Mouse (Mus musculus): ENCODE results near the gene Sh3gl3. TPM values are rescaled to one million over a fixed set of nuclear protein-coding genes. Genes with fewer than 3 reads are reported as not detected.

The Sh3gl3 gene
- polyA plus RNA-seq, 1 experiment from 2014 or later: 0.19 TPM

DNA sequence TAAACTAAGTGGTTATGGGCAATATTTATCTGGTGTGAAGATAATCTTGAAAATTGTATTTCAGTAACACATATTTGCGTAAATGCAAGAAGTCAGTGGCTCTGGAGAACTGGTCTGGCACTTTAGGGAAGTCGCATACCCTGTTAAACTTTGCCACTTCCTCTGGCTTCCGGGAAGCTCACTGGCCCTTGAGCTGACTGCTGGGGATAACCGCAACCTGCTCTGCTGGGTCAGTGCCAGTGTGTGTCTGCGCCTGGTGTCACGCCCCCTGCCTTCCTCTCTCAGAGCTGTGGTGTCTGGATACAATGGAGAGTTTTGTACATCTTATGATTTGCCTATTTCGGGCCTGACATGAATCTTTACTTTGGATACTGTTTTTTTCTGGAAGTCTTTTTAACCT lies 119.8 kb downstream of the Sh3gl3 start:
- Histone ChIP-seq H3K9me3 (replicated peaks; ENCODE audit: control insufficient read depth, low read length) (no peaks in the 10 kb centered on the region), H3K4me1 (ENCODE audit: control insufficient read depth, low read depth, low read length) (no peaks in the 10 kb centered on the region), H3K27me3 (ENCODE audit: control insufficient read depth, insufficient read depth, low read depth, low read length) (no peaks in the 10 kb centered on the region), H3K9ac (ENCODE audit: low read depth, low read length) (no peak overlapping the region), H3K27ac (ENCODE audit: low read length) (no peak overlapping the region), H3K4me2 (ENCODE audit: low read depth, low read length) (no peak overlapping the region), H3K4me3 (ENCODE audit: low read depth, low read length) (no peak overlapping the region), H3K36me3 (ENCODE audit: control insufficient read depth, insufficient read depth) (no peaks in the 10 kb centered on the region)
- no peak for ATAC-seq (ENCODE audit: low read depth)
- 29% methylated on average over 7 of the region's 7 CpGs for WGBS (ENCODE audit: insufficient replicate concordance)

DNA sequence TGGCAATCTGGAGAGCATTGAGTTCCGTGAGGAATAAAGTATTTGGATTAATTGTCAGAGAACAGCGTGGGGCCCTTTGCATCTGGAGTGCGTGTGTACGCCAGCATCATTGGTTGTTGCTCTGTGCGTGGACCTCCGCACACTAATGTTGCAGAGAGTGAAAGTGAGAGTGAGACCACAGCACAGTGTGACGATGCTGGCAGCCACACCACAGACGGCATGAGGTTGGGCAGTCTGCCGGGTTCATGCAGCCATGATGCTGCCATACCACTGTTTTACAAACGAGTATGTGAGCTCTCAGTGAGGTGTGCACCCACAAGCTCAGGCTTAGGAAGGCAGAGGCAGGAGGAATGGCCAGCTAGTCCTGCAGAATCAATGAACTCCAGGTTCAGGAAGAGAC lies 120.4 kb downstream of the Sh3gl3 start:
- H3K4me2 ChIP-seq (ENCODE audit: low read depth, low read length): no peak overlapping the region
- no peak overlapping the region for H3K9ac ChIP-seq (ENCODE audit: low read depth, low read length)
- H3K27me3 ChIP-seq (ENCODE audit: control insufficient read depth, insufficient read depth, low read depth, low read length): no peaks in the 10 kb centered on the region
- 67% methylated on average over 10 of the region's 10 CpGs for WGBS (ENCODE audit: insufficient replicate concordance)
- no peaks in the 10 kb centered on the region for H3K36me3 ChIP-seq (ENCODE audit: control insufficient read depth, insufficient read depth)
- no peaks in the 10 kb centered on the region for H3K9me3 ChIP-seq (replicated peaks; ENCODE audit: control insufficient read depth, low read length)
- ATAC-seq (ENCODE audit: low read depth): no peak
- no peak overlapping the region for H3K27ac ChIP-seq (ENCODE audit: low read length)
- no peaks in the 10 kb centered on the region for H3K4me1 ChIP-seq (ENCODE audit: control insufficient read depth, low read depth, low read length)
- no peak overlapping the region for H3K4me3 ChIP-seq (ENCODE audit: low read depth, low read length)

DNA sequence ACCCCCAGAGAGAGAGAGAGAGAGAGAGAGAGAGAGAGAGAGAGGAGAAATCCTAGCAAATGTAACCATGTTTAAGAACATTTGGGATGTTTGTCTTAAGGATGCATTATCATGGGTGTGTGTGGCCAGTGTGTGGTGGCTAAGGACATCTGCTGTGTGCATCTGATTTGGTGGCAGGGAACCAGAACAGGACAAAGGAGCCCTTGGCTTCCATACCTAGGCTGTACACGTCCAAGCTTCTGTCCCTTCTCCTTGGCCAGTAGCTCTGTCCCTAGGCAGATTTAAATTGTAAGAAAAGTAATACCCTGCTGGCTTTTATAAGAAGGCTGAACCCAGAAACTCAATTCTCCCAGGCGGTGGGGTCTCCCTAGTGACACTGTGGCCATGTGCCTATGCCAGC lies 121.0 kb downstream of the Sh3gl3 start:
- Histone ChIP-seq H3K4me2 (ENCODE audit: low read depth, low read length) (no peak overlapping the region), H3K9me3 (replicated peaks; ENCODE audit: control insufficient read depth, low read length) (no peaks in the 10 kb centered on the region), H3K27me3 (ENCODE audit: control insufficient read depth, insufficient read depth, low read depth, low read length) (no peaks in the 10 kb centered on the region), H3K9ac (ENCODE audit: low read depth, low read length) (no peak overlapping the region), H3K4me1 (ENCODE audit: control insufficient read depth, low read depth, low read length) (no peaks in the 10 kb centered on the region), H3K36me3 (ENCODE audit: control insufficient read depth, insufficient read depth) (no peaks in the 10 kb centered on the region), H3K4me3 (ENCODE audit: low read depth, low read length) (no peak overlapping the region), H3K27ac (ENCODE audit: low read length) (no peak overlapping the region)
- 35% methylated on average over 2 of the region's 2 CpGs for WGBS (ENCODE audit: insufficient replicate concordance)
- ATAC-seq (ENCODE audit: low read depth): no peak

- no peaks in the 10 kb centered on the region for H3K27me3 ChIP-seq (ENCODE audit: control insufficient read depth, insufficient read depth, low read depth, low read length)
- no peak overlapping the region for H3K4me2 ChIP-seq (ENCODE audit: low read depth, low read length)
- 53% methylated on average over 4 of the region's 4 CpGs for WGBS (ENCODE audit: insufficient replicate concordance)
- ATAC-seq (ENCODE audit: low read depth): no peak
- H3K4me1 ChIP-seq (ENCODE audit: control insufficient read depth, low read depth, low read length): no peaks in the 10 kb centered on the region
- H3K9me3 ChIP-seq (replicated peaks; ENCODE audit: control insufficient read depth, low read length): no peaks in the 10 kb centered on the region
- H3K4me3 ChIP-seq (ENCODE audit: low read depth, low read length): no peak overlapping the region
- H3K9ac ChIP-seq (ENCODE audit: low read depth, low read length): no peak overlapping the region
- no peaks in the 10 kb centered on the region for H3K36me3 ChIP-seq (ENCODE audit: control insufficient read depth, insufficient read depth)
- no peak overlapping the region for H3K27ac ChIP-seq (ENCODE audit: low read length)
Measured at GRCm38 (mm10) chr7:82308398-82308797, 134.8 kb downstream of the Sh3gl3 start.

DNA sequence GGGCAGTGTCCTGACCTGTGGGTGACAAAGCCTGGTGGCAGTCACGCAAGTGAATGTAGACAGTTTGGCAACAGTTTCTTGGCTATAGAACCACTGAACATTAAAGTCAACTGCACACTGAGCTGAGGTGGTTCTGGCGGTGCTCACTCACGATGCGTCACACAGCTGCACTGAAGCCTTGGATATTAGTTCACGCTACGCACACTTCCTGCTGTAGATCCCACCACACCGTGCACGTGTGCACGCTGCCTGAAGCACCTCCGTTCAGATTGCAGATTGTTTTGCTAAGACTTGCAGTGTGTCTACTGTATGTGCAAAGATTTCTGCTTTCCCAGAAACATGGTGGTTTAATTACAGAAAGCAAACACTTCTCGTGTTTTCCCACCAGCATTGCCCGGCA lies 144.9 kb downstream of the Sh3gl3 start:
- Histone ChIP-seq H3K9me3 (replicated peaks; ENCODE audit: control insufficient read depth, low read length) (no peaks in the 10 kb centered on the region), H3K27me3 (ENCODE audit: control insufficient read depth, insufficient read depth, low read depth, low read length) (no peaks in the 10 kb centered on the region), H3K4me3 (ENCODE audit: low read depth, low read length) (no peak overlapping the region), H3K4me1 (ENCODE audit: control insufficient read depth, low read depth, low read length) (no peaks in the 10 kb centered on the region), H3K9ac (ENCODE audit: low read depth, low read length) (no peak overlapping the region), H3K36me3 (ENCODE audit: control insufficient read depth, insufficient read depth) (no peaks in the 10 kb centered on the region), H3K27ac (ENCODE audit: low read length) (no peak overlapping the region), H3K4me2 (ENCODE audit: low read depth, low read length) (no peak overlapping the region)
- ATAC-seq (ENCODE audit: low read depth): no peak
- WGBS (ENCODE audit: insufficient replicate concordance): 74% methylated on average over 12 of the region's 12 CpGs

- 34% methylated on average over 1 of the region's 1 CpGs for WGBS (ENCODE audit: insufficient replicate concordance)
- no peaks in the 10 kb centered on the region for H3K27me3 ChIP-seq (ENCODE audit: control insufficient read depth, insufficient read depth, low read depth, low read length)
- H3K27ac ChIP-seq (ENCODE audit: low read length): no peak overlapping the region
- no peaks in the 10 kb centered on the region for H3K9me3 ChIP-seq (replicated peaks; ENCODE audit: control insufficient read depth, low read length)
- no peaks in the 10 kb centered on the region for H3K36me3 ChIP-seq (ENCODE audit: control insufficient read depth, insufficient read depth)
- no peaks in the 10 kb centered on the region for H3K4me1 ChIP-seq (ENCODE audit: control insufficient read depth, low read depth, low read length)
- H3K9ac ChIP-seq (ENCODE audit: low read depth, low read length): no peak overlapping the region
- H3K4me2 ChIP-seq (ENCODE audit: low read depth, low read length): no peak overlapping the region
- no peak overlapping the region for H3K4me3 ChIP-seq (ENCODE audit: low read depth, low read length)
- ATAC-seq (ENCODE audit: low read depth): no peak
Measured at GRCm38 (mm10) chr7:82326616-82327015, 153.0 kb downstream of the Sh3gl3 start.

DNA sequence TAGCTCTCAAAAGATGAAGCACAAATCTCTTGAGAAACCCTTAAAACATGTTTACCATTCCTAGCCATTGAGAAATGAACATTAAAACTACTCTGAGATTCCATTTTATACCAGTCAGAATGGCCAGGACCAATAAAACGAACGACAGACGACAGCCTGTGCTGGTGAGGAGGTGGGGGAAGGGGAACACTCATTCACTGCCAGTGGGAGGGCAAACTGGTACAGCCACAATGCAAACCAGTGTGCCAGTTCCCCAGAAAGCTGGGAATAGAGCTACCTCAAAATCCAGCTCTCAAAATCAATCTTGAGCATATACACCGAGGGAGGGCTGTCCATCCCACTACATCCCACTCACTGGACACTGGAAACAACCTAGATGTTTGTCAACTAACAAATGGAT lies 153.6 kb downstream of the Sh3gl3 start:
- H3K9ac ChIP-seq (ENCODE audit: low read depth, low read length): no peak overlapping the region
- H3K4me2 ChIP-seq (ENCODE audit: low read depth, low read length): no peak overlapping the region
- H3K4me3 ChIP-seq (ENCODE audit: low read depth, low read length): no peak overlapping the region
- no peak for ATAC-seq (ENCODE audit: low read depth)
- no peaks in the 10 kb centered on the region for H3K9me3 ChIP-seq (replicated peaks; ENCODE audit: control insufficient read depth, low read length)
- H3K36me3 ChIP-seq (ENCODE audit: control insufficient read depth, insufficient read depth): no peaks in the 10 kb centered on the region
- no peaks in the 10 kb centered on the region for H3K27me3 ChIP-seq (ENCODE audit: control insufficient read depth, insufficient read depth, low read depth, low read length)
- WGBS (ENCODE audit: insufficient replicate concordance): 51% methylated on average over 4 of the region's 4 CpGs
- H3K27ac ChIP-seq (ENCODE audit: low read length): no peak overlapping the region
- H3K4me1 ChIP-seq (ENCODE audit: control insufficient read depth, low read depth, low read length): no peaks in the 10 kb centered on the region

DNA sequence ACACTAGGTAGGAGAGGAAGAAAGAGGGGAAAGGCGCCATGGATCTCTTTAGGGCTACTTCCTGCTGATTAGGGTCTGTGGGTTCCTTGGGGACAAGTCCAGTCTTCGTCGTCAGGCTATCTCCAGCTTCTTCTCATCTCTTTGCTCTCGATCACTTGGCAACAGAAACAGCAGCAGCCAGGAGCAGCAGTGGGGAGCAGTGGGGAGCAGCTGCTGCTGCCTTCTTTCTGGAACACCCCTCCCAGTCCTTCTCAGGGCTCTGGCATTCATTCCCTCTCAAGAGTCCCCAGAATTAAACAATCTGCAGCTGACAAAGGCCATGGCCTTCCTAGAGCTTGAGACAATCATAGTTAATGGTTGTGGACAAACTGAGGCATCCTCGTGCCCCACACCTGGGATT lies 154.2 kb downstream of the Sh3gl3 start:
- no peak overlapping the region for H3K4me2 ChIP-seq (ENCODE audit: low read depth, low read length)
- WGBS (ENCODE audit: insufficient replicate concordance): 32% methylated on average over 5 of the region's 5 CpGs
- no peak overlapping the region for H3K27ac ChIP-seq (ENCODE audit: low read length)
- H3K36me3 ChIP-seq (ENCODE audit: control insufficient read depth, insufficient read depth): no peaks in the 10 kb centered on the region
- ATAC-seq (ENCODE audit: low read depth): no peak
- no peaks in the 10 kb centered on the region for H3K4me1 ChIP-seq (ENCODE audit: control insufficient read depth, low read depth, low read length)
- H3K9me3 ChIP-seq (replicated peaks; ENCODE audit: control insufficient read depth, low read length): no peaks in the 10 kb centered on the region
- H3K4me3 ChIP-seq (ENCODE audit: low read depth, low read length): no peak overlapping the region
- H3K27me3 ChIP-seq (ENCODE audit: control insufficient read depth, insufficient read depth, low read depth, low read length): no peaks in the 10 kb centered on the region
- no peak overlapping the region for H3K9ac ChIP-seq (ENCODE audit: low read depth, low read length)

DNA sequence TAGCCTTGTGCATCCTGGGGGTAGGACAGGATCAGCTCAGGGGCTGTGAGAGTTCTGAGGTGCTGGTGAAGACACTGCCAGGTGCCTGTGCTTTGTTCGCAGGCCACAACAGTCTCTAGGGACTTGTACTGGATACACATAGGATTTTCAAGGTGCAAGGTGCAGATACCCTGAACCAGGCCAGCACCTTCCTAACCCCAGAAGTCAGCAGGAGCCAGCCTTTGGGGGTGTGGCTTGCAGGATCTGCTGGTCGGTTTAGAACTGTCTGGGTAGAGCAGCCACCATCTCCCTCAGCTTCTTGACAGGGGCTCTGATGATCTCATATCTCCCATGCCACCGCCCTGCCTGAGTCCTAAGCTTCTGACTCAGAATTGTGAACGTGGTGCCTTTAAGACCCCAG lies 156.2 kb downstream of the Sh3gl3 start:
- no peak overlapping the region for H3K4me3 ChIP-seq (ENCODE audit: low read depth, low read length)
- H3K4me1 ChIP-seq (ENCODE audit: control insufficient read depth, low read depth, low read length): no peaks in the 10 kb centered on the region
- no peak for ATAC-seq (ENCODE audit: low read depth)
- no peaks in the 10 kb centered on the region for H3K9me3 ChIP-seq (replicated peaks; ENCODE audit: control insufficient read depth, low read length)
- H3K36me3 ChIP-seq (ENCODE audit: control insufficient read depth, insufficient read depth): no peaks in the 10 kb centered on the region
- H3K27me3 ChIP-seq (ENCODE audit: control insufficient read depth, insufficient read depth, low read depth, low read length): peaks cover 10% of the 10 kb centered on the region
- no peak overlapping the region for H3K4me2 ChIP-seq (ENCODE audit: low read depth, low read length)
- H3K9ac ChIP-seq (ENCODE audit: low read depth, low read length): no peak overlapping the region
- H3K27ac ChIP-seq (ENCODE audit: low read length): no peak overlapping the region
- 51% methylated on average over 4 of the region's 4 CpGs for WGBS (ENCODE audit: insufficient replicate concordance)

GRCm38 (mm10) chr7:82330860-82331259 lies 157.2 kb downstream of the Sh3gl3 start:
- Histone ChIP-seq H3K27ac (ENCODE audit: low read length) (no peak overlapping the region), H3K4me2 (ENCODE audit: low read depth, low read length) (no peak overlapping the region), H3K9me3 (replicated peaks; ENCODE audit: control insufficient read depth, low read length) (no peaks in the 10 kb centered on the region), H3K27me3 (ENCODE audit: control insufficient read depth, insufficient read depth, low read depth, low read length) (peaks cover 20% of the 10 kb centered on the region), H3K4me3 (ENCODE audit: low read depth, low read length) (no peak overlapping the region), H3K4me1 (ENCODE audit: control insufficient read depth, low read depth, low read length) (no peaks in the 10 kb centered on the region), H3K9ac (ENCODE audit: low read depth, low read length) (no peak overlapping the region), H3K36me3 (ENCODE audit: control insufficient read depth, insufficient read depth) (no peaks in the 10 kb centered on the region)
- WGBS (ENCODE audit: insufficient replicate concordance): 40% methylated on average over 6 of the region's 6 CpGs
- no peak for ATAC-seq (ENCODE audit: low read depth)

Measured in liver, embryonic 16.5 days (tissue).